Mouse (Mus musculus): ENCODE data around the gene Kcp. TPM values are rescaled to one million over a fixed set of nuclear protein-coding genes. Genes with fewer than 3 reads are reported as not detected.

Kcp gene
- total RNA-seq, 2 experiments from 2014 or later = 12.4 to 13.8 TPM

DNA sequence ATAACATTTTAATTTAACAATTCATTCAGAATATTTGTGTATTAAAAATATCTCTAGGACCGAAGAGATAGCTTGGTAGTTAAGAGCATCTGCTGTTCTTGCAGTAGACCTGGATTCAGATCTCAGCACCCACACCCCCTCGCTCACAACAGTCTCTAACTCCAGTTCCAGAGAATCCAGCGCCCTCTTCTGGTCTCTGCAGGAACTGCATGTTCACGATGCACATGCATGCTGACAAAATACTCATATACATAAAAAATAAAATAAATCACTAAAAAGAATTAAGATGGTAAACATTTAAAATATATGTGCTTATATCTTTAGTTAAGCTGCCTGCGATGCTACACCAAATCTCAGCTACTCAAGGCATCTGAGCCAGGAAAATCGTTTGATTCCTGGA lies 17.5 kb upstream of the Kcp start:
- DNase-seq = no peak
- intact Hi-C loops (cut with DNase I; ENCODE audit: low total_unique reads) = no loop called here

DNA sequence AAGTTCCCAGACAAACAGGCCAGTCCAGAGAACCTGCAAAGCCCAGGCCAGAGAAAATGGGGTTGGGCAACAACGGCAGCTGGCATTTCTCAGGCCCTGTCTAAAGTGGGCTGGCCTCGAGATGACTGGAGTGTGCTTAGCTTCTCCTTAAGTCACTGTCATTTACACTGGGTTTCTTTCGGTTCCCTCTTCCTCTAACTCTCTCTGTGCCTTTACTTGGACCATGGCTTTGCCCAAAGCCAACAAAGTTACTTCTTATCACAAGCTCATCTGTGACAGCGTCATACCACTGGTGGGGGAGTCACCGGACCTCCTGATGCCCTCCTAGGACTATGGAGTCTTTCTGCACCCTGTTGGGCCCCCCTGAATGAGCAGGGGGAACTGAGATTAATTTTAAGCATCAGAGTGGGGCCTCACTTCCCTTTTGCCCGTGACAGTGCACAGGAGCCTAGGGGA lies 16.3 kb upstream of the Kcp start:
- intact Hi-C loops (cut with DNase I; ENCODE audit: low total_unique reads) = no loop called here
- DNase-seq = no peak

DNA sequence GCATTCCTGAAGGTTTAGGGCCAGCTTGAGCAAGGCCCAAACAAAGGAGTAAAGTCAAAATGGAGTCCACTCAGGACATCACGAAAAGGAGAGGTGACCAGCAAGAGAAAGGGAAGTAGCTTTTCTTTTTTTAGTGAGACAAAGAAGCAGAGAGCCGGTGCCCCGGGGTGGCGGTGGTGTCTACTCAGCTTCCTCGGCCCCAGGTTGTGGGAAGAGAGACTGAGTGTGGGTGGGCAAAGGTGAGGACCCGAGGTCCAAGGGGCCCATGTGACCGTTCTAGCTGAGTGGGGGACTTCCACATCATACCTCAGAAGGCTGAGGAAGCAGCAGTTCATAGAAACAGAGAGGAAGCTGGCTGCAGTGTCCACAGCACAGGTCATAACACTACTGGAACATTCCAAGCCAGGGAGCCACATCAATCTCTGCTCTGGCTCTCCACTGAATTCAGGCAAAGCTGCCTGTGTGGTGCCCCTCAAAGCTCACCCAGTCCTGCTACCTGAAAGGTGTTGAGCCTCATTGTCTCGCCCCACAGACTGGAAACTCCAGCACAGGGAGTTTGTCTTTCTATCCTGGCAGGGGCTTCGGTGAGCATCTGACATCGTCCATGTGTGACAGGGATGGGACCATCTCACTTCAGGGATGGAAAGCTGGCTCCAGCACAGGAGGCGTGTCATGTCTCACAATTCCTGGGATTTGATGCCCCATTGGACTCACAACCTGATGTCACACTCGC lies 15.7 kb upstream of the Kcp start:
- intact Hi-C loops (cut with DNase I; ENCODE audit: low total_unique reads) = no loop called here
- DNase-seq = no peak

DNA sequence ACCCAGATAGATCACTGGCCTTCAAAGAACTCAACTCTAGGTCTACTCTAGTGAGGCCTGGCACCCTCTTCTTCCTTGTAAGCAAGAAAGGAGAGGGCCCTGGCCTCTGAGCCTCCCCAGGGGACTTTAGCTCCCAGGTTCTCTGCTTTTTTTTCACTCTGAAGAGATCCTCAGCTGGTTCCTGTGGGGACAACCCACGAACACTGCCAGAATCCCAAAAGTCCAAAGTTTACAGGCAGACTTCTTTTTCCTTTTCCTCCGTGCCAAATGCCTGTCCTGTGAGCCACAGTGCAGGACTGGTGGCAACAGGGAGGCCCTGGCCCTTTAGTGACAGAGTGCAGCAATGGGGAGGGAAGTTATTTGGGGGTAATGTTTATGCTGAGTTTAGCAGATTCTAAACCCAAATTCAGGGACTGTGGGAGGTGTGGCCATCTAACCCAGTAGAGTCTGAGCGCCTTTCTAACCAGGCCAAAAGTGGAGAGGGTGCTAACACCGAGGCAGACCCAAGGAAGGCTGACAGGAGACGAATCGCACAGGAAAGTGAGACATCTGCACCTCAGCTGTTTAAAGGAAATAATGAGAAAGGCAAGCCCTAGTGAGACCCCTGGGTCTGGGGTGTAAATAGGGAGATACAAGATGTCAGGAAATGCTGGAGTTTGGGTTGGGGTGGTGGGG lies 15.0 kb upstream of the Kcp start:
- DNase-seq = no peak
- intact Hi-C loops (cut with DNase I; ENCODE audit: low total_unique reads) = no loop called here

DNA sequence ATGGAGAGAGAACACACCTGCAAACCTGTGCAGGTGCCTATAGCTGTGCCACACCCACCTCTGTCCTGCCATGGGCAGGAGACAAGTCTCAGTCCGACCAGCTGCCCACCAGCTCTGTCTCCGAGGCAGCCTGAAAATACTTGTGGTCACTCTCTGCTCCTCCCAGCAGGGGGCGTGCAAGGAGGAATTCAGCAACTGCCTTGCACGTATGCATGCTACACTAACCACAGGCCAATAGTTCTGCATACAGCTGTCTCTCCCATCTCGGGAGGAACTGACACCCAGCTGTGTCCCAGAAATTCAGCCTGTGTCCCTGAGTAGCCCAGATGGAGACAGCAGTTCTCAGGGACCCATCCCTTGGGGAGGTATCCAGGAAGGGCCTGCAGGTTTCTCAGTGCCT lies 9.4 kb upstream of the Kcp start:
- peak; percentile 76 for DNase-seq
- intact Hi-C loops (cut with DNase I; ENCODE audit: low total_unique reads) = loop anchor here (5.0 kb wide), 1 partner anchor 130 kb away; no protein-coding TSS in a partner anchor

DNA sequence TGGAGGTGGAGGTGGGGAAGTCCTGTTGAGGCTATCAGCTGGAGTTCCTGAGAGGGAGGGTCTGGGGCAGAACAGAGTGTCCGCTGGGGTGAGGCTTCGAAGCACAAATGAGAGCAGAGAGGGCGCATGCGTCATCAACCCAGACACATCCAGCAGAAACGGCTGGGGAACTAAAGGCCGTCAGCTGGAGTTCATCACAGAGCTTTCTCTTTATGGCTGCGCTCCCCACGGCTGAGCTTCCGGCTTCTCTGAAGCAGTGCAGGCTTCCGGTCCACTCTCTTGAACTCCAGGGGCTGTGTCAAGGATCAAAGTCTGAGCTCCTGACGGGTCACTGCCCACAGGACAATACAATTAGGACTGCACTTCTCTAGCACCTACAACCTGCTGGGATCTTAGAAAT lies 5.5 kb upstream of the Kcp start:
- intact Hi-C loops (cut with DNase I; ENCODE audit: low total_unique reads) = no loop called here
- DNase-seq = peak; percentile 55

DNA sequence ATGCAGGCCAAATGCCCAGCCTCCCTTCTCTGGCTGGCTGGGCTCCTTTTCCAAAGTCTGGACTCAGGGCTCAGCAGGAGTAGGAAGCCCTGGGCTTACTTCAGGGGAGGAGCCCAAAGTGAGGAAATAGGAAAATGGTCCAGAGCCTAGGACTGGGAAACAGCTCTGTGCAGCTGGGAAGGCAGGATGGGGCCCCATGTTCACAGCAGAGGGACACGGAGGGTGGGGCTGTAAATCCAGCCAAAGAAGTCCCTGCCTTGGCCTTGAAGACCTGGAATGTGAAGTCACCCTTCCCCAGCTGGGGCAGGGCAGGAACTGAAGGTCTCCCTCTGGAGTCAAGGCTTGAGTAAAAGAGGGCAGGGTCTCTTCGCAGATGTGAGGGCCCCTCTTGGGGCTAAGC lies 1.3 kb upstream of the Kcp start:
- DNase-seq = peak; percentile 62
- intact Hi-C loops (cut with DNase I; ENCODE audit: low total_unique reads) = no loop called here

DNA sequence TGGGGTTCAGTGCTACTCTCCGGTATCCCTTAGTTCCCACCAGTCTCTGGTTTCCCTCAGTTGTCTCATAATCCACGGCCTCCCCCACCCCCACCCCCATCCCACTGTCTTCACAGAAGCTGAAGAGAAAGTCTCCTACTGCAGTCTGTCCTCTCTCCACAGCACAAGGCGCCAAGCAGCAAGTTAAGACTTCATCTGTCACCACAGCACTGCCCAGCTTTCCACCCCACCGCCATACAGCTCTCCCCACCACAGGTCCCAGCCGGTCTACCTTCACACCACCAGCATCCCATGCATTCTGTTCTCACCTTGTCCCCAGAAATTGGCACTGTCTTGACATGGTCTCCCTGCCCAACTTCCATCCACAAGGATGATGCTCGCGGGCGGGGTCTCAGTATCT lies 918 bp downstream of the Kcp start:
- no peak for DNase-seq
- intact Hi-C loops (cut with DNase I; ENCODE audit: low total_unique reads) = no loop called here

DNA sequence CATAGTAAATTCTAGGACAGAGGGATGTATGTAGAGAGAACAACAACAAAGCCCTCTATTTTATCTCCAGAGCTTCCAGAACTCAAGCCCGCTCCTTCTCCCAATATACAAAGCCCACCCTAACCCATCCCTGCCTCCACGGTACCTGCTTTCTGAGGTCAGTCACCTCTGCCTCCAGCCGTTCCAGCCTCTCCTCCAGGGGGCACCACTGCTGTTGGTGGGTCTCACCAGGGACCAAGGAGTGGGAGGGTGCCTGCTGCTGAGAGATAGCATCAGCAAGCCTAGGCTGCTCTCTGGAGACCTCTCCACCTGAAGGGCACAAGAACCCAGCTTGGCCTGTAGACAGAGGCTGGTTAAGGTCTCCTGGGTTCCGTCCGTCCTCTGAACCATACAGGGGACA lies 2.3 kb downstream of the Kcp start:
- DNase-seq = no peak
- intact Hi-C loops (cut with DNase I; ENCODE audit: low total_unique reads) = no loop called here

DNA sequence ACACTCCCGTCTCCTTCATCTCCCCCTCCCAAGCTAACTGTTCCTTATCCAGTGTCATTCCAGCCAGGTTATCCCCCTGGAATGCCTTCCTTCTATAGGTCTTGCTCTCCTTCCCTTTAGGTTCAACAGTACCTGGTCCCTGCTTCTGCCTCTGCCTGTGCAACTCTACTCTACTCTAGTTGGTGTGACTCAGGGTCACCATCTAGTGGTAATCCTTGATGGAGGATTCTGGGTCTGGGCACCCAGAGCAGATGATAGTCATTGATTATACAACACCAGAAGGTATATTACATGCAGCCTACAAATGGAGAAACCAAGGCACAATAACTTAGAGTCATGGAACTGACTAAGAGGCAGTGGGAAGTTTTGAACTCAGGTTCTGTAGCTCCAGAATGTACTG lies 6.2 kb downstream of the Kcp start:
- no peak for DNase-seq
- intact Hi-C loops (cut with DNase I; ENCODE audit: low total_unique reads) = no loop called here

DNA sequence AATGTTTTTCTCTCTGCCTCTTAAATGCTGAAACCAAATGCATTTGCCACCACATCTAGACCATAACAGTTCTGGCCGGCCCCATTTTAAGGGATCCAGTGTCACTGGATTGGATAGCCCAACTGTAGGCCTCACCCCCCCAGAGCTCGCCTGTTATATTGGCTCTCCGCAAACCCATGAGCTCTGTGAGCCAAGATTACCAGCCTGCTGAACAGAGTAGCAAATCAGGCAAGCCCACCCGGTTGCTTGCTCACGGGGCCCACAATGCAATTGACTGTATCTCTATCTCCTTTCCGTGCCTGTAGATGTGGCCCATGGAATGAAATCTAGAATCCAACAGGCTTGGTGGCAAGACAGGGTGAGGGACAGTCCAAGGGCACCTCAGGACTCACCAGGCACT lies 6.9 kb downstream of the Kcp start:
- no peak for DNase-seq
- intact Hi-C loops (cut with DNase I; ENCODE audit: low total_unique reads) = no loop called here

DNA sequence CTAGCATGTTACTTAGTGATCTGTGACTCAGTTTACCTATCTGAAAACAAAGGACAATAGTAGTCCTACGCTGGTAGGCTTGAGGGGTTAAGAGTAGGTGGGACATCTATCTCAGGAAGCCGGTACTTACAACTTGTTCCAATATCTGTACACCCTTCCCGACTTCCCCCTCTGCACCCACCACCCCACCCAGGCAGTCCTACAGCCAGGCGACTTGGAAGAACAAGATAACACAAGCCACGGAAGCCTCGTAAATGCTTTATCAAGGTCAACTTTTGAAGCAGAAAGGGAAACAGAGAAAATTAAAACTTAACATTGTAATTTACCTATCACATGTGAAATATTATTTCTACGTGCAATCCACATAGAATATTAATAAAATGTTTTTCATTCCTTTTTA lies 7.6 kb downstream of the Kcp start:
- intact Hi-C loops (cut with DNase I; ENCODE audit: low total_unique reads) = no loop called here

DNA sequence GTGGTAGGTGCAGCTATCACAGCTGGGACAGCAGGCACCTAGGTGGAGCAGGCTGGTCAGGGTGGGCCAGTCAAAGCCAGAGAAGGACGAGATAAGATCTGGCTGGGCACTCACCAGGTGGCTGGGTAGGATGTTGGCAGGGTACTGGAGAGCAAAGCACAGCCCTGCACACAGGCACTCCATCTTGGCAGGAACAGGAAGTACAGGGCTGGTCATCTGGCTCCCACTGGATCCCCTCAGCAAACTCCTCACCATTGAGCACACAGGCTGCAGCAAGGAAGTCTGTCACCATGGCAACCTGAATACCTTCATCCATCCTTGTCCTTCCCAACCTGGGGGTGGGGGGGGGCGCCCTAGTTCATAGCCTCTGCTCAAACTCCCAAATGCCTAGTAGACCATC lies 10.0 kb downstream of the Kcp start:
- intact Hi-C loops (cut with DNase I; ENCODE audit: low total_unique reads) = no loop called here
- no peak for DNase-seq

More for the DNA sequence above, 7.6 kb downstream of the Kcp start:
- no peak for DNase-seq

DNA sequence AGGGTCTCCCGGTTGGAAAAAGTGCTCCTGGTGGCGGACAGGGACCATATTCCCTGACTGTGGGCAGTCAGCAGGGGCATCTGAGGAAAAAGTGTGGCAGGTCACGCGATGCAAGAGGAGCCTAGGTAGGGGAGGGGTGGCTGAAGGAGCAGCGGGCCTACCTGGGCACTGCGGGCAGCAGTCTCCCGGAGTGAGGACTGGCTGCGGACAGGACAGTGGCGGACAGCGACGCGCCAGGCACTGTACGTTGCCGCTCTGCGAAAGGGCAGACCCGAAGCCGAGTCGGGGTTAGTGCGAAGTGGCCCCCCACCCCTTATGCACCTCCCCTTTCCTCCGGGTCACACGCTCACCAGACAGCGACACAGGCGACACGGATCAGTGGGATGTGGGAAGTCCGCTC lies 11.5 kb downstream of the Kcp start:
- intact Hi-C loops (cut with DNase I; ENCODE audit: low total_unique reads) = no loop called here
- no peak for DNase-seq

DNA sequence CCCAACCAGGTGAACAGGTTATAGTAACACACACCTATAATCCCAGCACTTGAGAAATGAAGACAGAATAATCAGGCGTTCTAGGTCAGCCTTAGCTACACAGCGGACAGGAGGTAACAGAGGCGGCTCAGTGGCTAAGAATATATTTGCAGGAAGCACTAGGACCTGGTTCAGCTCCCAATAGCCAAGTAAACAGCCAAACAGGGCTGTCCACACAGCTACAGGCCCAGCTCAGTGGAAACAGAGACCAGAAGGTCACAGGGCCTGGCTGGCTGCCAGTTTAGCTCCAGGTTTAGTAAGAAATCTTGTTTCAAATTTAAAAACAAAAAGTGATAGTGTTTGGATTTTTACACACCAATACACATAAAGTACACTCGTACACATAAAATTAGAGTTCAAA lies 13.7 kb downstream of the Kcp start:
- DNase-seq = peak; percentile 40
- intact Hi-C loops (cut with DNase I; ENCODE audit: low total_unique reads) = no loop called here

DNA sequence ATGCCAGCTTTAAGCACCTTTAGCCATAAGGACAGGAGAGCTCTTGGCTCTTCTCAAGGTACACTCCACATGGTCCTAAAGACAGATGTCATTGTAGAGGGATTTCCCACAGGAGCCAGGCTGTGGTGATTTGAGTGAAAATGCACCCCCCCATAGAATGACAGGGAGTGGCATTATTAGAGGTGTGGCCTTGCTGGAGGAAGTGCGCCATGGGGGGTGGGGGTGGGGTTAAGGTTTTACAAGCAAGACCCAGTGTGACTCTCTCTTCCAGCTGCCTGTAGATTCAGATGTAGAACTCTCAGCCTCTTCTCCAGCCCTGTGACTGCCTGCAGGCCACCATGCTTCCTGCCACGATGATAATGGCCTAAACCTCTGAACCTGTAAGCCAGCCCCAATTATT lies 21.8 kb downstream of the Kcp start:
- intact Hi-C loops (cut with DNase I; ENCODE audit: low total_unique reads) = no loop called here
- no peak for DNase-seq

DNA sequence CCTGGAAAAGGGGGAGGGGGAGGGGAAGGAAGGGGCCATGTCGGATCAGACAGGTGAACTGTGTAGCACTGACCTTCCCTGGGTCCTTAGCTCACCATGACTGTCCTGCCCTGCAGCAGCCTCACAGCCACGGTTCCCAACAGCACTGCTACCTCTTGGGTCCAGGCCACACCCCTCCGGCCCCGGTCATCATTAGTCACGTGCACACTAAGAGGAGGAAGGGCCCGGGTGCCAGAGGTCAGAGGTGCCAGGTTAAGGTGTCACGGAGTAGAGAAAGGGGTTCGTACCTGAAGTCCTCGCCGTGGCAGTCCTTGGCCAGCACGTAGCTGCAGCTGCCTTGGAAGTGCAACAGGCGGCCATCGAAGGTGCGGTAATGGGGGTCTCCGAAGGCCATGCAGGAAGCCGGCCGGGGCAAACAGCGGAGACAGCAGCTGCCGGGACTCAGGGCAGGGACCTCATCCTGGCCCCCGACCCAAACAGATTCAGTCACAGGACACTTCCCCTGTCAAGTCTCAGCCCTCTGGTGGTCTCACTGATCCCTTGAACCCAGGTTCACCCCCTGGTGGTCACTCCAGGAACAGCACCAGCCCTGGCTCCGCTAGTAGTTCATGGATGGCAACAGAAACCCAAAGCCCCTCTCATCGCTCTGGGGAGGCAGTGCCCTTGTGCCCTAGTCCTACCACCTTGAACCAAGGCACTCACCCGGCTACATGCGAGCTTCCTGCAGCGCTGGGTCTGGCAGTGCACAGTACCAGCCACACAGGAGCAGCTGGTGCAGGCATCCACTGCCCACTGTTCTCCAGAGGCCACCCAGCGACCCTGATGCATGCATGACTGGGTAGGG lies 22.8 kb downstream of the Kcp start:
- intact Hi-C loops (cut with DNase I; ENCODE audit: low total_unique reads) = no loop called here
- peak; percentile 65 for DNase-seq

DNA sequence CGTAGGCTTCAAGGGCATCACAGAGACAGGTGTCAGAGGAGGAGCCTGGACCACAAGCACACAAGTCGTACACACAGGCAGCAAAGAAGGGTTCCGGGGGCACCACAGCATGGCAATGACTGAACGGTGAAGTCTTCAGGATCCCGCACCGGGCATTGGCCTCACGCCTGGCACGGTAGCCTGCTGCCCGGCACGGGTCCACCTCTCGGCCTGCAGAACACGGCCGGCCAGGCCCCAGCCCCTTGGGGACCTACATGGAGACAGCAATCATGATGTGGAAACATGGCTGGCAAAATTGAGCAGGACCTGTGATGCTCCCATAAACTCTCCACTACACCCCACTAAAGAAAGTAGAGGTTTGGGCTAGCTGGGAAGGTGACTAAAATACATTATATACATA lies 25.1 kb downstream of the Kcp start:
- intact Hi-C loops (cut with DNase I; ENCODE audit: low total_unique reads) = no loop called here
- no peak for DNase-seq

DNA sequence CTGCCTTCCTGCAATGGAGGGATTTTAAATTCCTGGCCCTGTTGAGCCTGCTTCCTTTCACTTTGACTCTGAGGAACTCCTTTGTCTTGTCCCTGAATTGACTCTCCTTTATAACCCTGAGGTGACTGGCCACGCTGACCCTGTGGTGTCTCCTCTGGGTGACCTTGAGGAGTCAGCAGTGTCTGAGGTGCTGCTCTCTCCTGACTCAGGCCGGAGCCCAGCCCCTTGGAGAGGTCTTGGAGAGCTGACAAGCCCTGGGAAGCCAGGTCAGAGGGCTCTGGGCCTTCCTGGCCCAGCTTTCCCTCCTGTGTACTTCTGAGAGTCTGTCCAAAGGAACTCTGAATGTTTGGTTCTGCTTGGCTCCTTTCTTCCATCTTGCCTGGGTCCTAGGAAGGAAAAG lies 33.0 kb downstream of the Kcp start:
- intact Hi-C loops (cut with DNase I; ENCODE audit: low total_unique reads) = loop anchor here (5.0 kb wide), 1 partner anchor 77 kb away; the partner anchor contains the start of gene Ccdc136
- no peak for DNase-seq

DNA sequence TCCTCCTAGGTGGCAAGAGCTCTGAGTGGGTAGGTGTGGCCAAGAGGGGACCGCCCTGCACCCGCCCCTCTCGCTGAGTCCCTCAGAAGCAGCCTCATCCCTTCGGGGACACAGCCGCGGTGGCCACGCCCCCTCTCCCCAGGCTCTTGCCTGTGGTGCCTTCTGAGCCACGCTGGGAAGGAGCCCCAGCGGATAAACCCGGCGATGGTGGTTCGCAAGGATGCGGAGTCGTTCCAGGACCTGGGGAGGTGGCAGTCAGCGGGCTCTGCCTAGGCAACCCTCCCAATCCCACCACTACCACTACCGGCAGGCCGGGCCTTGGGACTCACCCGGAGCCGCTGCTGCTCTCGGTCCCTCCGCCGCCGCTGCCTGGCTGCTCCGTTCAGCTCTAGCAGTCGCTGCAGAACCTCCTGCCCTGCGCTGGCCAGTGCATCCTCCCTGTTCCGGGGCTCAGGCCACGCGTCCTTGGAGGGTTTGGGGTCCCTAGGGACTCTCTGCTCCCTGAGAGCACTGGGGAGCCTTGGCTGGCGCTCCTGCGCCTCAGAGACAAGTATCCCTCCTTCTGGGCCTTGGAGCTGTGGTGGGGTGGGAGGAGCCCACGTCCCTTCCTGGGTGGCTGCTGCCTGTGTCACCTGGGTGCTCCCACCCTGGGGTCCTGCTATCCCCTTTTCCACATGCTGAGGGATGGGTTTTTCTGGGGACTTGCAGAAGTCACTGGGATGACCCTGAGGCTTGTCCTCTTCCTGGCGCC lies 33.6 kb downstream of the Kcp start:
- DNase-seq = peak; percentile 70
- intact Hi-C loops (cut with DNase I; ENCODE audit: low total_unique reads) = loop anchor here (5.0 kb wide), 1 partner anchor 77 kb away; the partner anchor contains the start of gene Ccdc136

All from gastrocnemius, postnatal 14 days (tissue).